Mouse (Mus musculus) fibroblast of lung, adult 2 months (primary cell): Measurements from ENCODE around the gene Meis2.

Source experiments
- DNase-seq: peaks from one replicate; pipeline ENCODE4 v3.0.0-alpha.2; 2011; ENCODE audit warnings: low read depth

The Meis2 gene

DNA sequence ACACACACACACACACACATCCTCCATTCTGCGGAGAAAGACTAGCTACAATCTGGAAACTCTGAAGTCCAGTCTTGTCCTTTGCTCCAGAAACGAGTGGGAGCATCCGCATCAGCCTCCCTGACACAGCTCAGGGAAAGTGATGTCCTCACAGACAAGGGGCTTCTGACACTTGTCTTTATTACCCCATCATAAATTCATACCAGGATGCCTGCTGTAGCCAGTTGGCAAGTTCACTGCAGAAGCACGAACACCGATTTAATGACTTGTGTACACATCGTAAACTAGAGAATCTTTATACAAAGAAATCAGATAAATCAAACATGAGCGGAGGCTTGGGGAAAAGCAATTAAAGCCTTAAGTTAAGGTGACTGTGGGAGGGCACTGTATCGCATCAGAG lies 122.6 kb downstream of the Meis2 start:
- no peak for DNase-seq

DNA sequence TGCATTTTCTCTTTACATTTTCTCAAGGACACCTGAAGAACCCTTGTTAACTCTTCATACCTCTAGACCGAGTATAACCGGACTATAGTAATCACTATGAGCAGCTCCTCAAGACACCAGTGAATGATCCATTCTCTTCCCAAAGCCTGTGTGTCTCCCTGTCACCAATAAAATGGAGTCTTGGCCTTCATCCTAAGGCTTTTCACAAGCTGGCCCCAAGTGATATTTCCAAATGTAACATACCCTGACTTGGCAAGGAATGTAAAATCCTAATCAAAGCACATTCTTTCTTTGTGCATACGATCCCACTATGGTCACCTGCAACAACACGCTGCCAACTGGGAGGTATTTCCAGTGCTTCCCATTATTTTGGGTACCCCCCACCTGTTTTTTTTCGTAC lies 125.8 kb downstream of the Meis2 start:
- no peak for DNase-seq

DNA sequence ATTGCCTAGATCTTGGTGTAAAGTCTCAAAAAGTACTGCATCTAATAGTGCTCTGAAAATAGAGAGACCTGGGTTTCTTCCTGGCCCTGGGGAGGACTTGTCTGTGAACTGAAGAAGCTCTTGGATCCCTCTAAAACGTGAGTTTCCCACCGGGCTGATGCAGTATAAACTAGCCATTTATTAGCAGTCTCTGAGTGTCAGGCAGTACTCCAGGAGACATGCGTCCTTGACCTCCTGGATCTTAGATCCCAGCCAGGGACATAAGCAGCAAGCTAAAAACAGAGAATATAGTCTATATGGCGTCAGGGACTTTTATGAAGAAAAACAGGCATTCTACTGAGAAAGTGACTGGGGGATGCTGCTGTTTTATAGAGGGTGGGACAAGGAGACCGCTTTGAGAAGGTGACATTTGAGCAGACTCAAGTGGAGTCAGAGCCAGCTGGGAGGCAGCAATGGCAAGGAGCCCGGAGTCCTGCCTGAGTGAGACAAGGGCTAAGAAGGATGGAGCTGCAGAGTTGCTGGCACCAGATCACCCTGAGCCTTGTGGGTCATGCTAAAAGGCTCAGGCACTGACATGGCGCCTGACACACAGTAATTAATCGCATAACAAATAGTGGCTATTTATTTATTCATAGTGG lies 126.6 kb downstream of the Meis2 start:
- no peak for DNase-seq

DNA sequence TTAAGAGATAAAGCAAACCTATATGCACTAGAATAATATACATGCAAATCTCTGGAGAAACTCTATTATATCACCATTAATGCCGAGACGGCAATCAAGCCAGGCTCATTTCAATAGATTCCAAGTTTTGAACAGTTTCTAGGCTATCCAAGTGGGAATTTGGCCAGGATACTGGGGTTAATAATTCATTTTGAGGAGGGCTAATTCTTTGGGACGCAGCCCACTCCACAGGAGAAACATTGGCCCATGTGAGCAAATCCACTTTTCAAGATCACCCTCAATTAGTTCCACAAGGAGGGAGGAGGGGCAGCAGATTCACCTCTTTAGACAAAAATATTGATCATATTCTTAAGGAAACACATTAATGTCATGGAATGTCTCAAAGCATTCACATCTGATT lies 127.3 kb downstream of the Meis2 start:
- DNase-seq = no peak

DNA sequence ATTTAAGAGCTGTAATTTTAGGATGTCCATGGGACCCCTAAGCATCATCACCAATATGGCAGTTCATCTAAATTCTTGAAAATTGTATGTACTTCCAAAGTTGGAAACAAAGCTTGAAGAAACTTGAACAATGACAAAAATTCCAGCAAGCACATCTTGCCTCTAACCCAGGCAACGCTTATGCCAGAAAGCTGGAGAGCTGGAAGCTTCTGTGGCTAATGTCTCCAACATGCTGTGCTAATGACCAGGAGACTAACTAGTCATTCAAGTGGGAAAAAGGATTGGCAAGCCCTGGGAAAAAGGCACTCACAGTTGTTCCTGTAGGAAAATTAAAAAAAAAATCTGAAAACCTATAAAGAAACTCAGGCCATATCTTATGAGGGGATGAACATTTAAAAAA lies 127.7 kb downstream of the Meis2 start:
- DNase-seq = no peak

DNA sequence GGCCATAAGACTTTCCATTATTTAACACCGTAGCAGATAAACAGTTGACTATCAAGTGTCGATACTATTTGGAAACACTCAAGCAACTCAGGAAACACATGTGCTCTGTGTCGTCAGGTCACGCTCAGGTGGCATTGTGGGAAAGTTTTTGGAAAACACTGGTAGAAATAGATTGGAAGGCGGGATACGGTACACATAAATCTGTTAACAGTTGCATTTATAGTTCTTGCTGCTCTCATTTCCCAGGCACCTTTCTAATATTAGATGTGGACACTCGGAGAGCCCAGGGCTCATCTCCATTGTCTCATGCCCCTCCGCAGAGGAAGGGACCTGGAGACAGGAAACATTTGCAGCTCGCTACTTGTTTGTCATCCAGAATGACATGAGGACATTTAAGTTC lies 128.9 kb downstream of the Meis2 start:
- no peak for DNase-seq

DNA sequence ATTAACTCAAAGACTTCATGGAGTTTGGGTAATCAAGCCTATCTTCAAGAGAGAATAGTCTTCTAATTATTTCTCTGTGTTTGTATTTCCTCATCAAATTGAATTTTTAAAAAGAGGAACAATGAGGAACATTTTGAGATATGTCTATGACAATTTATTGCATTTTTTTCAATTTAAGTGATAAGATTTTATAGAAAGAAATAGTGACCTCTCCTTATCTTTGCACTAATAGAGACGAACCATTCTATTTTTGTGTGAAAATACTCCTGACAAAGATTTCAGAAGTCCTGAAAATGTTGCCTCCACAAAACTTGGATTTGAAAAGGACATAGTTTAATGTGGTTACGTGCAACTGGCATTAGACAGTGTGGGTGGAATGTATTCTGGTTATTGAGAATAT lies 131.3 kb downstream of the Meis2 start:
- no peak for DNase-seq

DNA sequence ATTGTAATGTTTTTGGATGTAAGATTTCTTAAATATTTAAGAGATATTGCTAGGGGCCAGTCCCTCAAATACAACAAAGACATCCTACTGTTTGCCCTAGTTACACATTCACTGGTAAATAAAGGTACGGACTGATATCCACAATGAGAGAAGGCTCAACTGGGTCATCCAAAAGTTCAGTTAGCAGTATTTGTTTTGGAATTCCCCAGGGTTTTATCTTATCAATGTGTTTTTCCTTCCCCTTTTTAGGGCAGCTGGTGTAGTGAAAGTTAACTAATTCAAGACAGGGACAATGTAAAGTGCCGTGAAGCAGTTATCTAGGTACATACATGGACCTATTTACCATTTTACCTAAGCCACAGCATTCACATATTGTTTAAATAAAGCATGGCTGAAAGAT lies 132.4 kb downstream of the Meis2 start:
- no peak for DNase-seq

DNA sequence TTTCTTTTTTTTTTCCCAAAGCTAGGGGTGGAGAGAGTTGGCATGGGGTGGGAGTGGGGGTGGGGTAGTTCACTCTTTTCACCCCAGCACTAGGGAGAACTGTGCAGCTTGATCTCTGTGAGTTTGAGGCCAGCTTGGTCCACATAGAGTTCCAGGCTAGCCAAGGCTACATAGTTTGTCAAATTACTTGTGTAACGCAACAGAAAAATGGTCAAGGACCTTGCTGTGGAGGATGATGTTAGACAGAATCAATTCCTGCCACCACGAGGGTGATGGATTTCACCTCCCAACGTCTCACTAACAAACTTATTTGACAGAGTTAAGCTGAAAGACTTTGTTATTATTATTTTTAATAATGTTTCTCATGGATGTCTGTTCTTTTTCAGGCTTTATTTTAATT lies 139.9 kb downstream of the Meis2 start:
- DNase-seq = no peak

DNA sequence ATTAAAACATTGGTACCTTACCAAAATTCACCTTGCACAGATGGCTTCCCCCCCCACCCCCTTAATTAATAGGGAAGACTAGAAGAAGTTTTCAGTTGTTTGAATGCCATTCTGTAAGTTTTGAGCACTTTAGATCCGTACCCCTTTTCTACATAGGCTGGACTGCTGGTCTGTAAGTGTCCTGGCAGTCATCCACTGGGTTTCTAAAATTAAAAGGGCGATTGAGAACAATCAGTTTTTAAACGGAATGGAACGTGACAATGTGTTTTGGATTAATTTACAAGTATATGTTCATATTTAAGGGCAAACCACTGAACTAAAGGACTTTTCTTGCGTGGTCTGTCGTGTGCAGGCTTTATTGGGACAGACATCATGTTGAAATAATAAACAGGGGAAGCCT lies 141.2 kb downstream of the Meis2 start:
- DNase-seq = no peak

DNA sequence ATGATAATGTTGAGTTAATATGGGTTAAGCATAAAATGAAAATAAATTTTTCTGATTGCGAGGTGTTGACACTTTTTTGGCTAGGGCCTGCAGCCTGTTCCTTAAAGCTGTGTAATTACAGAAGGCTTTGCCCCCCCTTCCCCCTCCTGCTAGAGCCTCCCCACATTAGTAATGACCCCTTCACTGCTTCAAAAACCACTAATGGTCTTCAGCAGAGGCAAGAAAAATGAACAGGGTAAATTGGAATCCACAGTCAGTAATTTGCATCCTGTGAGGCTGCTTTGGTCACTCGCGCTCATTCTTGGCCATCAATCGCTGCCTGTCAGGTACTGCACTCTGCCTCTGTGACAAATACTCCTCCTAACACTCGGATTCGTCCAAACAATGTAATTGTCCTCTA lies 142.4 kb downstream of the Meis2 start:
- no peak for DNase-seq

DNA sequence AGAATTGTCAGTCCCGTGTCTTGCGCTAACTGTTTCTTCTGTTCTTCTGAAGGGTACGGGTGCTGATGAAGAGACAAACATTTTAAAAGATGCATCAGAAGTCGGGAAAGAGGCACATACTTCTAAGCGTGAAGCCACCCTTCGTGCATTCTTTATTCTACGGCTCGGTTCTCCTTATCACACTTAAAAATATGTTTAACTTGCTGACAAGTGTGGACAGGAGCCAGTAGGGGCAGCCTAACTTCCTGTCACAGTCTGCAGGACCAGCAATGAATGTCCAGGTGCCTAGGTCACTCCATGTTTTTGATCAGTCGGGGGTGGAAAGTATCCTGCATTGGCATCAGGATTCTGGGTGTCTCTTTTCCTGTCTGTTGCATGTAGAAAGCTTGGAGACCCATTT lies 144.0 kb downstream of the Meis2 start:
- DNase-seq = no peak

DNA sequence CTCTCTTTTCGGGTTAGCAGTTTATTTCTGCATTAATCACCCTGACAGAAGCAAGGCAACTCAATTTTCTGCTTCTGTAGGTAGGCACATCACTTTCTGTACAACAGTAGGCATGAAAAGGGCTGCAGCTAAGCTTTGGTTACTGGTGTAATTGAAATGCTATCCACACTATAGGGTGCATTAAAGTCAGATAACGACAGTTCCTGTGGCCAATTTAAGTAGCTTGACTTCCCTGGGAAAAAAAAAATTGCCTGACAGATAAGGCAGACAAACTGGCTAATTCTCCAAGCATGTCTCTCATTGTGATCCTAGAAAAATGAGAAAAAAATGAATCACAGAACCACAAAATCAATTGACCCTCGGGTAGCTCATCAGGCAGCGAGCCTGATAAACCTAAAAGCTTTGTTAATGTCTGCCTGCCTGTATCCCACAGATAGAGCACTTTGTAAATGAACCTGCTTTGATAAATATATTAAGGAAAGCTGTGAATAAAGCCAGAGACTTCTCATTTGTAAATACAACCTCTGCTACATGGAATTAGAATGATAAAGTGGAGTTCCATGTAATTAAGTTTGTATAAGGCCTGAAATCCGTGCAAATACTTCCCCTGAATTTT lies 145.2 kb downstream of the Meis2 start:
- DNase-seq = no peak

DNA sequence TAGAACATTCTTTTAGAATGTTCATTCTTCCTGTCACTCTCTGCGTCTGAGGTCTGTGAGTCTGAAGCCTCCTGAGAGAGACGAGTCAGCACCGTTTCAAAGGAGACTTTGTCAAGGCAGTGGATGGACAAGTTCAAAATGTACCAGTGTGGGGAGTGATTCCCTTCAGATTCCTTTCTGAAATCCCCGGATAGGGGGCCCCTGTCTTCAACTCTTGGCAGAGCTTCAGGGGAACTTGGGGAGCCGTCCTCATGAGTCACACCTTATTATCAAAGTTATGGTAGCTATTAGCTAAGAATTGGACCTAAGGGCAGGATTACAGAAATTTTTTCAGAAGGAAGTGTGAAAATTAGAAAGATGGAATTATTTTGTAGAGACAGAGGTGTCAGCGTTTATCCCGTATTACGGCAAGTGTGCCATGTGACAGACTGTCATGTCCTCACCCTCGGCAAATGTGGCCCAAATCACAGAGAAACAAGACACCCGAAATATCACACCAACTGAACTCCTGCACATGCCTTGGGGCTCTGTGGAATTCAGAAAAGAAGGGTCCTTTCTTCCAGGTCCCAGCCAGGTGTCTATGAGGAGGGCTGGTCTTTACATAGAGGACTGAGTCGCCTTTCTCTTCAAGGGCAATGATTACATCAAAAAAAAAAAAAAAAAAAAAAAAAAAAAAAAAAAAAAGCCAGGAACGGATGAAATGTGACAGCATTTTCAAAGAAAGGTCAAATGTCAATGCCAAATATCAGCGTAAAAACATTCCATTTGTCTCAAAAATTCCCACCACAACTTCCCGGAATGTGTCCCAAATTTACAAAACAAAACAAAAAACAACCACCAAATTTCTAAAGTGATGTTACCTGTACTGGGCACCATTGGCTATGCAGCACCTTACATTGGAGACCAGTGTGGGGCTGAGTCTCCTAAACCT lies 146.2 kb downstream of the Meis2 start:
- no peak for DNase-seq

DNA sequence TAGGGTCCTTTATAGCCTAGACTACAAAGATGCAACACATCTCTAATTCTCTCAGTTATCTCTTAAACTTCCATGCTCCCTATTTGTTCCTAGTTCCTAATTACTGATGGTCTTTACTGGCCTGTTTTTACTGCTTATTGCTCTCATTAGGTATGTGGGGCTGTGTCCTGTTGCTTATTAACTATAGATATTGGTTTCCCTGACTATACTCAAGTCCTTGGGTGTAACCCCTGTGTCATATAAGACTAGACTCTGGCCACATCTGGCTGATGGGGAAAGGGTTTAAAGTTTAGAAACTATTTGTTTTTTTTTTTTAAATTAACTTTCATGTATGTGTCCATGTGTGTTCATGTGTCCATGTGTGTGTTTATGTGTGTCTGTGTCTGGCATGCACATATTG lies 147.1 kb downstream of the Meis2 start:
- DNase-seq = no peak

DNA sequence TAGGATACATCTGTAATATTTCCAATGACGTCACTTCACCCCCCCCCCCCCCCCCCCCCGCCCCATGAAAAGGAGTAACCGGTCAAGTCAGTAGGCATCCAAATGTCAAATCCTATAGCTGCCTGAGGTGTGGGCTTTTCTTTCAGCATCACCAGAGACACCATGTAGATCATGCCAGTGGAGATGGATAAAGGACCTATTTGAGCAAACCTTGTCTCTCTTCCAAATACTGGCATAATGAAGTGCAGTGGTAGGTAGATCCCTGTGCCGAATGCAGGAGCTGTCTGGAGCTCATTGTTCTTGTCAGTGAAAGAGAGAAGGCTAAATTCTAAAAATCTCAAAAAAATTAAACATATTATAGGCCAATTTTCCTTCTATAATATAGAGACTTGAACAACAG lies 151.1 kb downstream of the Meis2 start:
- no peak for DNase-seq

DNA sequence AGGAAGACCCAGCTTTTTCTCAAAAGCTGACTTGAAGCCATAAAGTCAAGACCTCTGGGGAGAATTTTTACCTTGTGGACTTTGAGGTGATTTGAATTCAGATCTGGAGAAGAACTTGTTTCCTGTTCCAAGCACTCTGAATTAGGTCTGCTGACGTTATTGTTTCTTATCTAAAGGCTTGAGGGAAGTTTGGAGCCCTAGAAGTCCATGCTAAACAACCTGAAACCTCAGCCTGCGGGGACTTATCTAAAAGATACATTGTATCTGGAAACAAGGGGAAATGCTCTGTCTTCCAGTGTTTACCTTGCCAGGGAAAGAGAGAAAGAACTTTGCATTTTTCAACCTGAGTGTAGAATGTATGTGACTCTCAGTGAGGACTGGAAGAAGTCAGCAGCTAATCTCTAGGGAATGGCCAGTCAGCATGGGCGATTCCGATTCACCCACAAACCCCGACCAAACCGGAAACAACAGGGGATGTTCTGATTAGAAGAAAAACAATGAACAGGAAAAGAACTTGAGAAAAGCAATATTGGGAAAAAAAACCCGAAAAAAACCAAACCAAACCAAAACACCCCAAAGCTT lies 152.6 kb downstream of the Meis2 start:
- no peak for DNase-seq

DNA sequence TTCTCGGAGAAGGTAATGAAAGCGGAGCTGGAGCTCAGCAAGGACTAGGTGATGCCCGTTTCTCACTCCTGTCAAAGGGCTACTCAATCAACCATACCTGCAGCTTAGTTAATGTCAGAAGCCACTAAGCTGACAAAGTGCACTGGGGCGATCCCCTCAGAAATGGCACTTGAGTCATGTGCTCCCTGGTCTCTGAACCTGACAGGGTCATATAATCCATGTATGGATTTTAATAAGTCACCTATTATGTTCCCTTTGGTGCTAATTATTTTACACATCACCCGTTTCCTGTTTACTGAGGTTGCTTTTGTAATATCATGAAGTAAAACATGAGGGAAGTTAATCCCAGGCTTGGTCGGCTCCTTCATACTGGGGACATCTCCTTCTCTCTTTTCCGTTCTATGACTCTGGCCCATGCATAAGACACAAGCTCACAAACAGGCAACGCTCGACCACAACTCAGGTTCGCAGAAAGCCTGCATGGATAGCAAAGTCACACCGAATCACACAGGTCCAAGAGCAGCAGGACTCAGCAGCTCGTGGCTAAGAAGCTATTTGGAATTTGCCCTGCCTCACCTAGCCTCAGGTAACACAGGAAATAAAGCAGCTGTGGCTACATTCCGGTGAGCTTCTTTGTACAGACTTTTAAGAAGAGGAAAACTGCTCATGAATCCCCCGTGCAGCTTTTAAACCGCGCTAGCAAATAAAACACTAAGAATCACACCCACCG lies 153.6 kb downstream of the Meis2 start:
- no peak for DNase-seq

DNA sequence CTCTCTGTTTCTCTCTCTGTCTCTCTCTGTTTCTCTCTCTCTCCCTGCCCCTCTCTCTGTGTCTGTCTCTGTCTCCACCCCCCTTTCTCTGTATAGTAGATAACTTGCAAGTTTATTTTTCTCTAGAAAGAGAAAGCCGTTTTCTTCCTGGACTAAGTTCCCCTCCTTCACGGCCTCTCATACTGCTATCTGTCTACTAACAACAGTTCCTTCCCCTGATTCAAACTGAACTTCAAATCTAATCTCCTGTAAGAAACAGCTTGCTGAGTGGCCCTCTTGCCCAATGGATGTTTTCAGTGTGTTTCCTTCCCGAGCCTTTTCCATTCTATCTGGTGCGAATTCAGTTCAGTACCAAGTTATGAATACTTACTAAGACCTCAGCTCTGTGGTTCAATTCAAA lies 155.4 kb downstream of the Meis2 start:
- DNase-seq = no peak

DNA sequence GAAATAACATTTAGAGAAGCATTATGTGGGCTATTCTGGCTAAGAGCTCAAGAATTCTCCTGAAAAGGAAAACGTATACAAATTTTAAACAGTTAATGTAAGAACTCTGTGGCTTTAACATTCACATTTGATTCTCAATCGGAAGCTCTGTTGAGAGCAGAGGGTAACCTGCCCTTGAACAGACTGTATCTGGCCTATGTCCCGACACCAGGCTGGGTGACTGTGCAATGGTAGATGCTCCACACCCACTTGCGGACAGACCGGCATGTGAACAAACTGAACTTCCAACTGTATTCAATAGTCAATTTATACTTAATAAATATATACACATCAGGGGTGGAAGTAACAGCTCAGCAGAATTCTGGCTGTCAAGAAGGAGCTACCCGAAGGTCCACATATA lies 164.6 kb downstream of the Meis2 start:
- no peak for DNase-seq

DNA sequence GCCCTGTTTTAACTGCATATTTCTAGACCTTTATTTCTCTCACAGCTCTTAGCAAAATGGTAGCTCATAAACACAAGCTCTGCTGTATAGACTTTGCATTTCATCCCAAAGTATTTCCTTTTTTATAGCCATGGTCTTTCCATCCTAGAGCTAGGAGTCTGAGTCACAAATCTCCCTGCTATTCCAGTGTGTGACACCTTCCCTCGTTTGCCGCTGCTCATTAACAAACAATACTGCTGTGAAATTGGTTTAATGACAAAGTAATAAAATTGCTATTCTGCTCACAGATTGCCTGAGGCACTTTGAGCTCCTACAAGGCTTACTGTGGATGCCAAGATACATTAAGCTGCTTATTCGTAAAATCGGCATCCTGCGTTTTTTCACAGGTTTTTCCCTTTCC lies 168.1 kb downstream of the Meis2 start:
- DNase-seq = no peak

DNA sequence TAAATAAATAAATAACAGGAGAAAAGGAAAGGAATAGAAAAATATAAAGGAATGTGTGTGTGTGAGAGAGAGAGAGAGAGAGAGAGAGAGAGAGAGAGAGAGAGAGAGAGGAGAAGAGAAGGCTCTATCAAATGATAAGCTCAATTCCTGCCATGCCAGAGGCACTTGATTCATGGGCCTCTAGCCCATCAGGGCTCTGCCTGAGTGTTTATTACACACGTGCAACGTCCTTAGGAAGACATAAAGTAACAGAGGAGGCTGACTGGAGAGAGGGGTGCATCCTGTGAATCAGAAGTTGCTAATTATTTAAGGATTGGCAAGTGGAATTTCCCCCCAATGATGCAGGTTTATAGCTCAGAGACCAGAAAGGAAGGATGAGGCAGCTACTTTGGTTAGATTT lies 168.6 kb downstream of the Meis2 start:
- DNase-seq = no peak
